Mouse (Mus musculus) heart, postnatal 0 days (tissue): ENCODE data around the gene Hnf1b. TPM values are rescaled to one million over a fixed set of nuclear protein-coding genes. Genes with fewer than 3 reads are reported as not detected.

Experiments used
- ATAC-seq: fragments of 200-750 bp; cut with Nextera tagmentation; 2 replicates; pipeline ENCODE4 v1.8.0; 2017; ENCODE audit warnings: low read depth, moderate number of reproducible peaks, moderate library complexity; ENCODE audit not compliant: insufficient read depth
- DNase-seq: peaks from one replicate; pipeline ENCODE4 v3.0.0-alpha.2; 2016; ENCODE audit warnings: low spot score
- H3K27ac ChIP-seq: fragments of 300-500 bp; sonication (generic); 2 replicates; pipeline ENCODE4 v1.5.1; 2014; ENCODE audit warnings: low read depth, mild to moderate bottlenecking
- H3K27me3 ChIP-seq: fragments of 300-500 bp; sonication (generic); 2 replicates; pipeline ENCODE4 v1.6.1; 2014; ENCODE audit warnings: low read length, mixed read lengths; ENCODE audit not compliant: control insufficient read depth, insufficient read depth
- H3K36me3 ChIP-seq: fragments of 300-500 bp; sonication (generic); replicated peaks from 2 replicates; pipeline ENCODE4 v1.6.1; 2014; ENCODE audit warnings: low read length, mixed read lengths; ENCODE audit not compliant: control insufficient read depth, insufficient read depth
- H3K4me1 ChIP-seq: fragments of 300-500 bp; sonication (generic); 2 replicates; pipeline ENCODE4 v1.6.1; 2014; ENCODE audit warnings: antibody characterized with exemption; ENCODE audit not compliant: control insufficient read depth, insufficient read depth
- H3K4me2 ChIP-seq: fragments of 300-500 bp; sonication (generic); 2 replicates; pipeline ENCODE4 v1.6.1; 2014; ENCODE audit warnings: low read depth, mild to moderate bottlenecking, low read length, moderate library complexity
- H3K4me3 ChIP-seq: fragments of 300-500 bp; sonication (generic); 2 replicates; pipeline ENCODE4 v1.5.1; 2014; ENCODE audit warnings: low read depth, low read length
- H3K9ac ChIP-seq: fragments of 300-500 bp; sonication (generic); replicated peaks from 2 replicates; pipeline ENCODE4 v1.6.1; 2014; ENCODE audit warnings: low read depth, low read length, mixed read lengths
- H3K9me3 ChIP-seq: fragments of 300-500 bp; sonication (generic); replicated peaks from 2 replicates; pipeline ENCODE4 v1.6.1; 2016; ENCODE audit warnings: low read length; ENCODE audit not compliant: control insufficient read depth
- CTCF ChIP-seq: IDR thresholded peaks from 2 replicates; pipeline ENCODE4 v1.5.1; 2016; ENCODE audit warnings: antibody characterized with exemption, control low read depth, low read depth
- EP300 ChIP-seq: IDR thresholded peaks from 2 replicates; pipeline ENCODE4 v1.6.1; 2016; ENCODE audit warnings: antibody characterized with exemption, low read depth
- WGBS: fragments of 180-500 bp; shearing (Covaris S2); extraction: QIAGEN DNeasy Blood & Tissue Kit; methylation state at CpG from one replicate; pipeline ENCODE4 v1.1.7; 2014; 5-methylcytosine and 5-hydroxymethylcytosine counted together
- polyA plus RNA-seq: library from polyadenylated mRNA; unstranded; fragments of >200 nt; fragmentation: Nextera tagmentation; extraction: Ambion mirVana; gene quantifications from 2 replicates; pipeline ENCODE4 v1.2.1, GENCODE M21; 2015
- total RNA-seq: library from RNA; depleted of rRNA; stranded (reverse); fragments of >200 nt; gene quantifications from 2 replicates; pipeline ENCODE4 v1.2.3, GENCODE M21; 2014; ENCODE audit warnings: low replicate concordance

The Hnf1b gene
- total and polyA plus RNA-seq, 2 experiments from 2014 or later = not detected

GRCm38 (mm10) chr11:83869147-83869546 is 19.3 kb downstream of the Hnf1b start:
- 28% methylated on average over 1 of the region's 1 CpGs for WGBS
- ATAC-seq = no peak
- H3K9me3 ChIP-seq = no peaks in the 10 kb centered on the region

DNA sequence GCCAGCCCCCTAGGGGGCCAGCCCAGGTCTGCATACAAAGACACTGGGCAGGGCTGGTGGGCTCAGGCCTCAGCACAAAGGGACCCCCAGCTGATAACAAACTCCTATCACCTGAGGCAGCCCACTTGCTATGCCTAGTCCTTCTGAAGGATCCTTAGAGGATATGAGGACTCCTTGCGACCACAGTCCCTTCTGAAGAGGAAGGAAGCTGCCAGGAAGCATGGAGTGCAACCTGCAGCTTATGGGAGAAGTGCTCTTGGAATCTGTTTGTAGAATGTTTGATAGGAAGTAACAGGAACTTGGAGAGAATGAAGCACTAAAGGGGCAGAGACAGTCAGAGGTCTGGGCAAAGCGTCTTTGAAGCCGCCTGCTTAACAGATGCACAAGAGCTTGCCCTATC is 19.8 kb downstream of the Hnf1b start:
- H3K36me3 ChIP-seq = no peaks in the 10 kb centered on the region
- no peak for DNase-seq
- 0 out of 2 replicates have a peak, but pooled peaks cover 3% of the 10 kb centered on the region for H3K27me3 ChIP-seq
- TF ChIP-seq EP300 = no peak
- no peak for TF ChIP-seq CTCF
- no peak overlapping the region for H3K4me3 ChIP-seq
- H3K4me1 ChIP-seq = no peaks in the 10 kb centered on the region
- H3K9me3 ChIP-seq = no peaks in the 10 kb centered on the region
- no peak overlapping the region for H3K4me2 ChIP-seq
- H3K9ac ChIP-seq = no peak overlapping the region
- no peak overlapping the region for H3K27ac ChIP-seq
- 60% methylated on average over 3 of the region's 3 CpGs for WGBS
- no peak for ATAC-seq

More at GRCm38 (mm10) chr11:83869147-83869546, 19.3 kb downstream of the Hnf1b start:
- Histone ChIP-seq H3K4me1 (no peaks in the 10 kb centered on the region), H3K9ac (no peak overlapping the region), H3K4me3 (no peak overlapping the region), H3K4me2 (no peak overlapping the region), H3K27me3 (0 out of 2 replicates have a peak, but pooled peaks cover 3% of the 10 kb centered on the region), H3K36me3 (no peaks in the 10 kb centered on the region), H3K27ac (no peak overlapping the region)
- TF ChIP-seq CTCF (no peak), EP300 (no peak)
- no peak for DNase-seq

- Histone ChIP-seq H3K36me3 (no peaks in the 10 kb centered on the region), H3K27me3 (no peaks in the 10 kb centered on the region), H3K9me3 (no peaks in the 10 kb centered on the region), H3K27ac (no peak overlapping the region), H3K4me3 (no peak overlapping the region), H3K4me1 (no peaks in the 10 kb centered on the region), H3K4me2 (no peak overlapping the region), H3K9ac (no peak overlapping the region)
- no peak for TF ChIP-seq CTCF
- no peak for TF ChIP-seq EP300
- no peak for DNase-seq
- WGBS = 59% methylated on average over 9 of the region's 9 CpGs
- ATAC-seq = no peak
Measured at GRCm38 (mm10) chr11:83871780-83872554, 22.1 kb downstream of the Hnf1b start.

DNA sequence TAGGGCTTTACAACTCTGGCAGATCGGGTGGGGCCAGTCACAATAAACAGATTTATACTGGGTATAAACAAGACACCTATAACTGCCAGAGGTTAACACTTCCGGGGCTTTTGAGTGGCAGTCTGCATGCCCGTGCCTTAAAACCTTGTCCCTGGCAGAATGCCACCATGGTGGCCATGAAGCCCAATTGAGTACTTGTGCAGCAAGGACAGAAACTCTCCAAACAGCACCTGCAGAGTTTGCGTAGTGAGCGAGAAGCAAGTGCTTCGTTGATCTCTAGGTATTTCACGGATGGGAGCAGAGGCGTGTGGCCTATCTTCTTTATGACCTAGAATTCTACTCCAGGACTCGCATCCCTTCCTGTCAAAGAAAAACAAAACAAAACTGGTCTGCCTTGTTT is 23.6 kb downstream of the Hnf1b start:
- H3K4me1 ChIP-seq = peaks cover 14% of the 10 kb centered on the region
- ATAC-seq (no peak), DNase-seq (no peak)
- no peak overlapping the region for H3K9ac ChIP-seq
- 75% methylated on average over 9 of the region's 9 CpGs for WGBS
- H3K27me3 ChIP-seq = no peaks in the 10 kb centered on the region
- no peak overlapping the region for H3K4me2 ChIP-seq
- H3K9me3 ChIP-seq = no peaks in the 10 kb centered on the region
- H3K36me3 ChIP-seq = no peaks in the 10 kb centered on the region
- H3K27ac ChIP-seq = no peak overlapping the region
- TF ChIP-seq CTCF (no peak), EP300 (no peak)
- no peak overlapping the region for H3K4me3 ChIP-seq

- Histone ChIP-seq H3K27me3 (no peaks in the 10 kb centered on the region), H3K4me3 (no peak overlapping the region), H3K36me3 (no peaks in the 10 kb centered on the region), H3K9ac (no peak overlapping the region), H3K9me3 (no peaks in the 10 kb centered on the region), H3K4me2 (no peak overlapping the region), H3K4me1 (peaks cover 14% of the 10 kb centered on the region), H3K27ac (no peak overlapping the region)
- no peak for TF ChIP-seq CTCF
- no peak for TF ChIP-seq EP300
- no peak for DNase-seq
- ATAC-seq = no peak
- WGBS = 81% methylated on average over 7 of the region's 7 CpGs
Measured at GRCm38 (mm10) chr11:83876630-83877029, 26.8 kb downstream of the Hnf1b start.

GRCm38 (mm10) chr11:83877765-83878164 is 27.9 kb downstream of the Hnf1b start:
- H3K27ac ChIP-seq = no peak overlapping the region

More at GRCm38 (mm10) chr11:83877765-83878164, 27.9 kb downstream of the Hnf1b start:
- Histone ChIP-seq H3K4me1 (peaks cover 14% of the 10 kb centered on the region), H3K27me3 (no peaks in the 10 kb centered on the region), H3K9ac (0 out of 2 replicates have a peak overlapping the region, but pooled peaks have one; percentile 26), H3K9me3 (no peaks in the 10 kb centered on the region), H3K36me3 (no peaks in the 10 kb centered on the region), H3K4me2 (peak overlapping the region; percentile 14), H3K4me3 (no peak overlapping the region)
- TF ChIP-seq EP300 (no peak), CTCF (no peak)
- 23% methylated on average over 8 of the region's 8 CpGs for WGBS
- DNase-seq (peak; percentile 72), ATAC-seq (peak; percentile 68; the same call in 1 of the 2 replicates)
